Comparison of ENCODE assay signal across 9 mouse cellular contexts in the genomic region with DNA sequence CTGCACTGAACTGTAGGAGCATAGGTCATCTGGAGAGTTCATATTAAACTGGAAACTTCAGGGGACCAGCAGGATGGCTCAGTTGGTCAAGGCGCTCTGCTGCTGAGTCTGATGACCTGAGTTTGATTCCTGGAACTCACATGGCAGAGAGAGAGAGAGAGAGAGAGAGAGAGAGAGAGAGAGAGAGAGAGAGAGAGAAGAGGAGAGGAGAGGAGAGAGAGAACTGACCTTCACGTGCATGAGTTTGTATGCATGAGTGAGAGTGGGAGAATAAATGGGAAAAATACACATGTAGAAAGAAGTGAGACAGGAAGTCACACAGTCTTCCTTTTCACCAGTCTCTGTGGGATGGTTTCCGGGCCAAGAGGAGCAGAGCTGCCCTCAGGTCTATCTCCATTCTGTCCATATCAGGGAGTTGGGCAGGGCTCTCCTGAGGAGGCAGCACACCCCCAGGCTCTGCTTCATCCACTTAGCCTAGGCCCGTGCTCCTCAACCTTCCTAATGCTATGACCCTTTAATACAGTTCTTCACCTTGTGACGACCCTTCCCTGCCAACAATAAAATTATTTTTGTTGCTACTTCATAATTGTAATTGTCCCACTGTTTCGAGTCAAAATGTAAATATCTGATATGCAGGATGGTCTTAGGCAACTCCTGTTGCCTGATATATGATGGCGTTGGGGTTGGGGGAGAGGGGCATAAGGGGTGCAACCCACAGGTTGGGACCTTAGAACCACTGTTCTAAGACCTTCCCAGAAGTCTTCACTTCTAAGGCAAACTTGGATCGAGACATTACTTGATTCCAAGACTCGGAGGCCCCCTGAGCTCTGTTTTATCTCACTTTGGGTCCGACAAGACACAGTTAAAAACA. TPM values are rescaled to one million over a fixed set of nuclear protein-coding genes. Genes with fewer than 3 reads are reported as not detected.
A peak's percentile ranks its signal among the peaks of the same experiment; 100 is the strongest.
DNase-seq lines count a peak whose midpoint lies in the region; ATAC-seq and TF ChIP-seq lines count a peak whose summit lies in the region.
"Not testable (repeated sequence)": the region's sequence is repeated elsewhere in the genome, so short reads cannot be mapped to it uniquely, and the experiment has no call there.
"Had no signal": no experiment of that assay in that cellular context is flagged by ENCODE, and none has a peak within 500 bp of the region (broad histone marks: within the 10 kb centered on the region; RNA-seq: fewer than 3 reads in every experiment).

No protein-coding gene starts in this region.

- H3K36me3 ChIP-seq in embryonic facial prominence, embryonic 13.5 days; heart, embryonic 11.5 days (ENCODE audit: control insufficient read depth, insufficient read depth, low read length); hindbrain, embryonic 13.5 days; liver, embryonic 11.5 days (ENCODE audit: control insufficient read depth, insufficient read depth, low read length); lung, postnatal 0 days (ENCODE audit: insufficient read depth, low read length); neural tube, embryonic 11.5 days (ENCODE audit: control insufficient read depth, insufficient read depth, low read length): not testable (repeated sequence)

- H3K4me1 ChIP-seq in embryonic facial prominence, embryonic 13.5 days; heart, embryonic 11.5 days (ENCODE audit: control insufficient read depth, insufficient read depth, low read length); hindbrain, embryonic 13.5 days (replicated peaks); liver, embryonic 11.5 days (replicated peaks; ENCODE audit: control insufficient read depth, insufficient read depth, low read length); lung, postnatal 0 days (ENCODE audit: insufficient read depth, low read depth, low read length); neural tube, embryonic 11.5 days (ENCODE audit: control insufficient read depth, insufficient read depth, low read length): not testable (repeated sequence)

- not testable (repeated sequence) for H3K4me3 ChIP-seq in embryonic facial prominence, embryonic 13.5 days; heart, embryonic 11.5 days (ENCODE audit: low read depth, low read length); hindbrain, embryonic 13.5 days; liver, embryonic 11.5 days (ENCODE audit: low read depth, low read length); lung, postnatal 0 days (ENCODE audit: low read depth, low read length); neural tube, embryonic 11.5 days (ENCODE audit: low read depth, low read length)

- H3K27ac ChIP-seq in embryonic facial prominence, embryonic 13.5 days; heart, embryonic 11.5 days (ENCODE audit: low read depth, low read length); hindbrain, embryonic 13.5 days; liver, embryonic 11.5 days (ENCODE audit: low read depth, low read length); lung, postnatal 0 days (ENCODE audit: low read length); neural tube, embryonic 11.5 days (ENCODE audit: low read depth, low read length): not testable (repeated sequence)

- not testable (repeated sequence) for H3K4me2 ChIP-seq in embryonic facial prominence, embryonic 13.5 days; heart, embryonic 11.5 days; hindbrain, embryonic 13.5 days; liver, embryonic 11.5 days; lung, postnatal 0 days (replicated peaks; ENCODE audit: low read depth, low read length); neural tube, embryonic 11.5 days (ENCODE audit: low read depth)

- DNase-seq in kidney, adult 18-20 months, result peak; percentile 6
- not testable (repeated sequence) for DNase-seq in liver, embryonic 11.5 days (ENCODE audit: low spot score); lung, postnatal 0 days (ENCODE audit: low spot score); neural tube, embryonic 11.5 days (ENCODE audit: low spot score)

- H3K9ac ChIP-seq in embryonic facial prominence, embryonic 13.5 days; heart, embryonic 11.5 days (ENCODE audit: low read depth, low read length); hindbrain, embryonic 13.5 days; liver, embryonic 11.5 days (ENCODE audit: low read depth, low read length); lung, postnatal 0 days (replicated peaks; ENCODE audit: low read depth); neural tube, embryonic 11.5 days (ENCODE audit: low read length): not testable (repeated sequence)

- not testable (repeated sequence) for H3K27me3 ChIP-seq in embryonic facial prominence, embryonic 13.5 days; heart, embryonic 11.5 days (ENCODE audit: control insufficient read depth, insufficient read depth, low read length); hindbrain, embryonic 13.5 days; liver, embryonic 11.5 days (replicated peaks; ENCODE audit: control insufficient read depth, insufficient read depth, low read length); lung, postnatal 0 days (replicated peaks; ENCODE audit: insufficient read depth, low read length); neural tube, embryonic 11.5 days (ENCODE audit: control insufficient read depth, insufficient read depth, low read length)

- not testable (repeated sequence) for H3K9me3 ChIP-seq in embryonic facial prominence, embryonic 13.5 days; heart, embryonic 11.5 days (replicated peaks; ENCODE audit: control insufficient read depth, low read length); hindbrain, embryonic 13.5 days; liver, embryonic 11.5 days (ENCODE audit: control insufficient read depth, low read length); lung, postnatal 0 days (ENCODE audit: low read length); neural tube, embryonic 11.5 days (ENCODE audit: control insufficient read depth, low read length)

- TF ChIP-seq CTCF in lung, postnatal 0 days (IDR thresholded peaks at IDR 0.05), result not testable (repeated sequence)

- peak; percentile 89 for ATAC-seq in embryonic facial prominence, embryonic 13.5 days (ENCODE audit: insufficient number of reproducible peaks, insufficient read depth, low FRiP score, low TSS enrichment, low read depth)
- ATAC-seq in heart, embryonic 11.5 days (replicated peaks; ENCODE audit: insufficient number of reproducible peaks, low FRiP score, low TSS enrichment), result peak; percentile 90
- ATAC-seq in hindbrain, embryonic 13.5 days (ENCODE audit: low FRiP score), result peak; percentile 77
- ATAC-seq in liver, embryonic 11.5 days (replicated peaks; ENCODE audit: low FRiP score), result peak; percentile 80
- ATAC-seq in lung, postnatal 0 days, result peak; percentile 41
- peak; percentile 82 for ATAC-seq in neural tube, embryonic 11.5 days (ENCODE audit: insufficient read depth, low FRiP score, low TSS enrichment)

- TF ChIP-seq EP300 in lung, postnatal 0 days (IDR thresholded peaks at IDR 0.05), result not testable (repeated sequence)

- 83% methylated on average over 9 of the region's 10 CpGs for WGBS in embryonic facial prominence, embryonic 13.5 days
- 72% methylated on average over 5 of the region's 10 CpGs for WGBS in heart, embryonic 11.5 days (ENCODE audit: insufficient replicate concordance)
- 83% methylated on average over 9 of the region's 10 CpGs for WGBS in hindbrain, embryonic 13.5 days
- WGBS in liver, embryonic 11.5 days, result 75% methylated on average over 5 of the region's 10 CpGs
- WGBS in lung, postnatal 0 days, result 81% methylated on average over 5 of the region's 10 CpGs
- WGBS in neural tube, embryonic 11.5 days, result 85% methylated on average over 5 of the region's 10 CpGs

RNA-seq across cellular contexts. Expression of a gene that starts 16.2 kb away (rescaled TPM):
- polyA plus RNA-seq in embryonic facial prominence, embryonic 13.5 days (2015; fragmentation: Nextera tagmentation; extraction: Ambion mirVana), result 0.23 TPM in 1 of 2 replicates, not detected in the other
- polyA plus RNA-seq in heart, embryonic 11.5 days (2014; fragmentation: Nextera tagmentation; extraction: Ambion mirVana), result 0.17 TPM in 1 of 2 replicates, not detected in the other
- 0.08 and 0.09 TPM in 2 replicates for polyA plus RNA-seq in hindbrain, embryonic 13.5 days (2015; fragmentation: Nextera tagmentation; extraction: Ambion mirVana)
- not detected in 2 replicates for polyA plus RNA-seq in liver, embryonic 11.5 days (2014; fragmentation: Nextera tagmentation; extraction: Ambion mirVana)
- polyA plus RNA-seq in lung, postnatal 0 days (2015; fragmentation: Nextera tagmentation; extraction: Ambion mirVana), result not detected in 2 replicates
- polyA plus RNA-seq in neural tube, embryonic 11.5 days (2014; fragmentation: Nextera tagmentation; extraction: Ambion mirVana), result 0.09 TPM in 1 of 2 replicates, not detected in the other
- polyA plus RNA-seq: liver, adult 2 months; small intestine, adult 2 months had no signal
